In the genomic region with DNA sequence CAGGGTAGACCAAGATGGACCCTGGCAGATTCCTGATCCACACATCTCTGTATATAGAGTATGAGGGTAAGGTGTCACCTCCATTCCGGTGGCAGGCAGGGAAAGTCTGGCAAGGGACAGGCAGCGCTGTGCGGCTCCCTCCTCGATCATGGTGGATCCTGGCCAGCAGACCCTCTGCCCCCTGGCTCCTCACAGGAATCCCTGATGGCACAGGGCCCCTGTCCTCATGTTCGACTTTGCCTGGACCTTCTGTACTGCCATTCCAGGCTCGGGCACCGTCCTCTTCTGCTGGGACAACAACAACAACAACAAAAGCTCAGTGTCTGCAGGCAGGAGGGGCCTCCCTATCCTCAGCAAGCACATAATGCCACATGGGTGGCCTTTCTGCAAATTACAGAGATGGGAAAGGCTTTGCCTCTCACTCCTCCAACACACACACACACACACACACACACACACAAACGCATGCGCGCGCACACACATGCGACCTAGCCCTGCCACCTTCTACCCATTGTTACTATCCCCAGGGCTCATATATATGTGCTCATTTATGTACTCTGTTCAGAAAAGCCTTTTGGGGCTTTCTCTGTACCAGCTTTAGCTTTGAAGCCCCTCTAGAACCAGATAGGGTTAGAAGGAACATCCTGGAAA, we compare ENCODE assay signal across 11 mouse cellular contexts. TPM values are rescaled to one million over a fixed set of nuclear protein-coding genes. Genes with fewer than 3 reads are reported as not detected.
DNase-seq lines count a peak whose midpoint lies in the region; ATAC-seq lines count a peak whose summit lies in the region.
"Had no signal": no experiment of that assay in that cellular context is flagged by ENCODE, and none has a peak within 500 bp of the region (broad histone marks: within the 10 kb centered on the region; RNA-seq: fewer than 3 reads in every experiment).

No protein-coding gene starts in this region.

- H3K36me3 ChIP-seq in embryonic facial prominence, embryonic 11.5 days (replicated peaks; ENCODE audit: control insufficient read depth, insufficient read depth, low read depth, low read length) = no peaks in the 10 kb centered on the region; the same call in 1 of the 2 replicates
- H3K36me3 ChIP-seq in hindbrain, embryonic 13.5 days = peaks cover 77% of the 10 kb centered on the region
- peaks cover 26% of the 10 kb centered on the region for H3K36me3 ChIP-seq in midbrain, embryonic 15.5 days (replicated peaks)

- ATAC-seq in embryonic facial prominence, embryonic 11.5 days (replicated peaks; ENCODE audit: insufficient number of reproducible peaks, low FRiP score, low TSS enrichment, low read depth) = peak; percentile 32
- ATAC-seq in hindbrain, embryonic 13.5 days (ENCODE audit: low FRiP score) = peak; percentile 79
- peak; percentile 71 for ATAC-seq in midbrain, embryonic 15.5 days (replicated peaks)
- ATAC-seq: activated CD4-positive, CD25-positive, alpha-beta regulatory T cell, adult 4 months had no signal

- no peaks in the 10 kb centered on the region for H3K9me3 ChIP-seq in embryonic facial prominence, embryonic 11.5 days (replicated peaks; ENCODE audit: control insufficient read depth, low read length)
- H3K9me3 ChIP-seq in hindbrain, embryonic 13.5 days = no peaks in the 10 kb centered on the region
- H3K9me3 ChIP-seq in midbrain, embryonic 15.5 days = no peaks in the 10 kb centered on the region

- 0 out of 2 replicates have a peak overlapping the region, but pooled peaks have one; percentile 47 for H3K27ac ChIP-seq in embryonic facial prominence, embryonic 11.5 days (replicated peaks; ENCODE audit: low read depth, low read length)
- peak overlapping the region; percentile 99 for H3K27ac ChIP-seq in hindbrain, embryonic 13.5 days
- peak overlapping the region; percentile 97 for H3K27ac ChIP-seq in midbrain, embryonic 15.5 days

- H3K4me2 ChIP-seq in embryonic facial prominence, embryonic 11.5 days (ENCODE audit: low read depth, low read length) = no peak overlapping the region
- peak overlapping the region; percentile 52 for H3K4me2 ChIP-seq in hindbrain, embryonic 13.5 days
- H3K4me2 ChIP-seq in midbrain, embryonic 15.5 days = peak overlapping the region; percentile 59

- peaks cover 7% of the 10 kb centered on the region for H3K4me1 ChIP-seq in embryonic facial prominence, embryonic 11.5 days (ENCODE audit: control insufficient read depth, insufficient read depth, low read length)
- peaks cover 70% of the 10 kb centered on the region for H3K4me1 ChIP-seq in hindbrain, embryonic 13.5 days (replicated peaks)
- peaks cover 58% of the 10 kb centered on the region for H3K4me1 ChIP-seq in midbrain, embryonic 15.5 days

- 75% methylated on average over 12 of the region's 12 CpGs for WGBS in embryonic facial prominence, embryonic 11.5 days
- WGBS in hindbrain, embryonic 13.5 days = 28% methylated on average over 12 of the region's 12 CpGs
- WGBS in midbrain, embryonic 15.5 days = 13% methylated on average over 12 of the region's 12 CpGs

- peak; percentile 10 for DNase-seq in cerebellum, adult 9-11 months
- DNase-seq in cerebellum, adult 9-10 months = no peak
- no peak for DNase-seq in embryonic facial prominence, embryonic 11.5 days (ENCODE audit: low spot score)
- DNase-seq in thymus, postnatal 4 days = no peak
- DNase-seq in embryo, embryonic 10 days (ENCODE audit: low spot score) = no peak
- DNase-seq in heart, postnatal 14 days = no peak
- DNase-seq: gastrocnemius, postnatal 25 days; kidney, postnatal 25 days had no signal

- H3K4me3 ChIP-seq in embryonic facial prominence, embryonic 11.5 days (ENCODE audit: low read depth, low read length) = no peak overlapping the region
- H3K4me3 ChIP-seq in hindbrain, embryonic 13.5 days = peak overlapping the region; percentile 31
- peak overlapping the region; percentile 36 for H3K4me3 ChIP-seq in midbrain, embryonic 15.5 days

- intact Hi-C loops in heart, postnatal 14 days (cut with DNase I) = no loop called here

- H3K27me3 ChIP-seq in embryonic facial prominence, embryonic 11.5 days (ENCODE audit: control insufficient read depth, insufficient read depth, low read length) = no peaks in the 10 kb centered on the region
- H3K27me3 ChIP-seq in hindbrain, embryonic 13.5 days = no peaks in the 10 kb centered on the region
- H3K27me3 ChIP-seq in midbrain, embryonic 15.5 days (replicated peaks) = no peaks in the 10 kb centered on the region

- H3K9ac ChIP-seq in embryonic facial prominence, embryonic 11.5 days (replicated peaks; ENCODE audit: low read length) = peak overlapping the region; percentile 22; the same call in 1 of the 2 replicates
- peak overlapping the region; percentile 62 for H3K9ac ChIP-seq in hindbrain, embryonic 13.5 days
- peak overlapping the region; percentile 45 for H3K9ac ChIP-seq in midbrain, embryonic 15.5 days

RNA-seq across cellular contexts. Expression of a gene that starts 7.6 kb away (rescaled TPM):
- 1.6 and 2.5 TPM in 2 replicates for polyA plus RNA-seq in embryonic facial prominence, embryonic 11.5 days (2014; fragmentation: Nextera tagmentation; extraction: Ambion mirVana)
- polyA plus RNA-seq in hindbrain, embryonic 13.5 days (2015; fragmentation: Nextera tagmentation; extraction: Ambion mirVana) = 32.9 and 34.1 TPM in 2 replicates
- polyA plus RNA-seq in midbrain, embryonic 15.5 days (2015; fragmentation: Nextera tagmentation; extraction: Ambion mirVana) = 58.6 and 61.2 TPM in 2 replicates
- total RNA-seq in heart, postnatal 14 days (2021) = 1 to 10 TPM; 1.4 to 1.8 TPM

RNA-seq across cellular contexts. Expression of a gene that starts 11.8 kb away (rescaled TPM):
- polyA plus RNA-seq in embryonic facial prominence, embryonic 11.5 days (2014; fragmentation: Nextera tagmentation; extraction: Ambion mirVana) = 76.1 and 78.8 TPM in 2 replicates
- 61.1 and 62.5 TPM in 2 replicates for polyA plus RNA-seq in hindbrain, embryonic 13.5 days (2015; fragmentation: Nextera tagmentation; extraction: Ambion mirVana)
- polyA plus RNA-seq in midbrain, embryonic 15.5 days (2015; fragmentation: Nextera tagmentation; extraction: Ambion mirVana) = 58.0 and 59.8 TPM in 2 replicates
- 100 to 1,000 TPM; 287 to 312 TPM for total RNA-seq in heart, postnatal 14 days (2021)

RNA-seq across cellular contexts. Expression of a gene that starts 44.9 kb away (rescaled TPM):
- 57.6 and 65.1 TPM in 2 replicates for polyA plus RNA-seq in embryonic facial prominence, embryonic 11.5 days (2014; fragmentation: Nextera tagmentation; extraction: Ambion mirVana)
- 40.6 and 44.1 TPM in 2 replicates for polyA plus RNA-seq in hindbrain, embryonic 13.5 days (2015; fragmentation: Nextera tagmentation; extraction: Ambion mirVana)
- polyA plus RNA-seq in midbrain, embryonic 15.5 days (2015; fragmentation: Nextera tagmentation; extraction: Ambion mirVana) = 37.3 and 45.0 TPM in 2 replicates
- 10 to 100 TPM; 13.9 to 14.0 TPM for total RNA-seq in heart, postnatal 14 days (2021)

RNA-seq across cellular contexts. Expression of a gene that starts 49.2 kb away (rescaled TPM):
- polyA plus RNA-seq in embryonic facial prominence, embryonic 11.5 days (2014; fragmentation: Nextera tagmentation; extraction: Ambion mirVana) = 11.8 and 11.9 TPM in 2 replicates
- 15.6 and 16.4 TPM in 2 replicates for polyA plus RNA-seq in hindbrain, embryonic 13.5 days (2015; fragmentation: Nextera tagmentation; extraction: Ambion mirVana)
- polyA plus RNA-seq in midbrain, embryonic 15.5 days (2015; fragmentation: Nextera tagmentation; extraction: Ambion mirVana) = 17.0 and 18.3 TPM in 2 replicates
- 10 to 100 TPM; 13.0 to 13.9 TPM for total RNA-seq in heart, postnatal 14 days (2021)

RNA-seq across cellular contexts. Expression of a gene that starts 53.7 kb away (rescaled TPM):
- 11.5 and 12.5 TPM in 2 replicates for polyA plus RNA-seq in embryonic facial prominence, embryonic 11.5 days (2014; fragmentation: Nextera tagmentation; extraction: Ambion mirVana)
- 10.7 and 11.1 TPM in 2 replicates for polyA plus RNA-seq in hindbrain, embryonic 13.5 days (2015; fragmentation: Nextera tagmentation; extraction: Ambion mirVana)
- polyA plus RNA-seq in midbrain, embryonic 15.5 days (2015; fragmentation: Nextera tagmentation; extraction: Ambion mirVana) = 10.7 and 10.8 TPM in 2 replicates
- 10 to 100 TPM; 32.7 to 33.0 TPM for total RNA-seq in heart, postnatal 14 days (2021)

Comparison
In these comparisons a context has a peak if more than half of its experiments do, and no peak if none do; other contexts are left out.
1. H3K27ac ChIP-seq: peak in every context shown above with its lines; median percentile 99 in hindbrain, embryonic 13.5 days; 97 in midbrain, embryonic 15.5 days; 47 in embryonic facial prominence, embryonic 11.5 days.